Mouse (Mus musculus) ES-E14 (cell line): ENCODE results near the gene Baiap2l1. TPM values are rescaled to one million over a fixed set of nuclear protein-coding genes. Genes with fewer than 3 reads are reported as not detected.

Experiments
- DNase-seq: peaks from one replicate; pipeline ENCODE4 v3.0.0-alpha.2; 2013; ENCODE audit warnings: low read depth, low spot score
- H3K27ac ChIP-seq: 2 replicates; pipeline ENCODE4 v1.5.1; 2012; ENCODE audit warnings: low read depth, mild to moderate bottlenecking, low read length, moderate library complexity, mixed read lengths; ENCODE audit not compliant: poor library complexity, insufficient read depth, severe bottlenecking
- H3K36me3 ChIP-seq: 2 replicates; pipeline ENCODE4 v1.6.1; 2012; ENCODE audit warnings: mild to moderate bottlenecking, low read length, moderate library complexity, mixed read lengths; ENCODE audit not compliant: control insufficient read depth, poor library complexity, insufficient read depth, severe bottlenecking
- H3K4me1 ChIP-seq, 2 experiments: fragments of 150-350 bp in 1 of 2; sonication (generic) in 1 of 2; 2 replicates each; pipeline ENCODE4 v1.6.1; 2012; ENCODE audit warnings: low read length in 2 of 2, mild to moderate bottlenecking in 1 of 2, mixed read lengths in 1 of 2; ENCODE audit not compliant: control insufficient read depth in 2 of 2, insufficient read depth in 2 of 2, poor library complexity in 1 of 2
- H3K4me3 ChIP-seq, 2 experiments: fragments of 150-350 bp in 1 of 2; sonication (generic) in 1 of 2; 2 replicates each; pipeline ENCODE4 v1.5.1; 2012; ENCODE audit warnings: low read length in 2 of 2, low read depth in 1 of 2, mild to moderate bottlenecking in 1 of 2, mixed read lengths in 1 of 2; ENCODE audit not compliant: insufficient read depth in 1 of 2, poor library complexity in 1 of 2, severe bottlenecking in 1 of 2
- H3K9ac ChIP-seq: 2 replicates; pipeline ENCODE4 v1.6.1; 2012; ENCODE audit warnings: low read depth, mild to moderate bottlenecking, low read length, mixed read lengths; ENCODE audit not compliant: poor library complexity, insufficient read depth, severe bottlenecking
- H3K9me3 ChIP-seq: fragments of 150-350 bp; sonication (generic); 2 replicates; pipeline ENCODE4 v1.6.1; 2012; ENCODE audit warnings: low read depth, mild to moderate bottlenecking, low read length; ENCODE audit not compliant: control insufficient read depth, insufficient read depth
- CHD2 ChIP-seq: IDR thresholded peaks from 2 replicates; pipeline ENCODE4 v1.6.1; 2014; ENCODE audit warnings: mild to moderate bottlenecking, low read depth, low read length, inconsistent platforms
- HCFC1 ChIP-seq: IDR thresholded peaks from 2 replicates; pipeline ENCODE4 v1.6.1; 2012; ENCODE audit warnings: low read length, inconsistent platforms, borderline replicate concordance; ENCODE audit not compliant: insufficient read depth
- MAFK ChIP-seq: IDR thresholded peaks from 2 replicates; pipeline ENCODE4 v1.6.1; 2014; ENCODE audit warnings: mild to moderate bottlenecking, low read depth, low read length, inconsistent platforms; ENCODE audit not compliant: insufficient read depth
- ZC3H11A ChIP-seq: IDR thresholded peaks from 2 replicates; pipeline ENCODE4 v1.6.1; 2012; ENCODE audit warnings: low read depth, mild to moderate bottlenecking, inconsistent platforms, low read length, borderline replicate concordance
- ZNF384 ChIP-seq: IDR thresholded peaks from 2 replicates; pipeline ENCODE4 v1.6.1; 2012; ENCODE audit warnings: low read depth, low read length, inconsistent platforms
- in situ Hi-C, 2 experiments: fragments of 600-800 bp; cut with MboI; formaldehyde crosslinking; loops; one replicate each; pipeline ENCODE4 v1.15.1; 2025; ENCODE audit warnings: low sequenced_read_pairs in 2 of 2, inconsistent platforms in 1 of 2; ENCODE audit not compliant: unreplicated experiment in 2 of 2
- total RNA-seq: library from RNA; depleted of rRNA; stranded (reverse); fragments of 300-350 nt; gene quantifications from 2 replicates; pipeline ENCODE4 v1.2.3, GENCODE M21; 2012

Gene Baiap2l1
- total RNA-seq, 1 experiment: 1.4 TPM

GRCm38 (mm10) chr5:144278374-144278960 is 79.4 kb downstream of the Baiap2l1 start:
- in situ Hi-C loops: no loop called here
- H3K27ac ChIP-seq: no peak overlapping the region

GRCm38 (mm10) chr5:144276898-144277630 is 80.8 kb downstream of the Baiap2l1 start:
- TF ChIP-seq CHD2 (no peak), ZNF384 (no peak), MAFK (no peak), ZC3H11A (no peak), HCFC1 (no peak)
- Histone ChIP-seq H3K9ac (no peak overlapping the region), H3K27ac (no peak overlapping the region), H3K36me3 (no peaks in the 10 kb centered on the region; the same call in 1 of the 2 replicates), H3K4me1 (no peaks in the 10 kb centered on the region), H3K9me3 (no peaks in the 10 kb centered on the region), H3K4me3 (no peak overlapping the region)
- no peak for DNase-seq
- in situ Hi-C loops: no loop called here

More at GRCm38 (mm10) chr5:144278374-144278960, 79.4 kb downstream of the Baiap2l1 start:
- DNase-seq: no peak
- TF ChIP-seq HCFC1 (no peak), ZNF384 (no peak), ZC3H11A (no peak), MAFK (no peak), CHD2 (no peak)
- no peaks in the 10 kb centered on the region for H3K9me3 ChIP-seq
- no peaks in the 10 kb centered on the region for H3K4me1 ChIP-seq
- no peak overlapping the region for H3K9ac ChIP-seq
- H3K36me3 ChIP-seq: no peaks in the 10 kb centered on the region; the same call in 1 of the 2 replicates
- no peak overlapping the region for H3K4me3 ChIP-seq

GRCm38 (mm10) chr5:144274904-144275303 is 83.0 kb downstream of the Baiap2l1 start:
- in situ Hi-C loops: no loop called here

DNA sequence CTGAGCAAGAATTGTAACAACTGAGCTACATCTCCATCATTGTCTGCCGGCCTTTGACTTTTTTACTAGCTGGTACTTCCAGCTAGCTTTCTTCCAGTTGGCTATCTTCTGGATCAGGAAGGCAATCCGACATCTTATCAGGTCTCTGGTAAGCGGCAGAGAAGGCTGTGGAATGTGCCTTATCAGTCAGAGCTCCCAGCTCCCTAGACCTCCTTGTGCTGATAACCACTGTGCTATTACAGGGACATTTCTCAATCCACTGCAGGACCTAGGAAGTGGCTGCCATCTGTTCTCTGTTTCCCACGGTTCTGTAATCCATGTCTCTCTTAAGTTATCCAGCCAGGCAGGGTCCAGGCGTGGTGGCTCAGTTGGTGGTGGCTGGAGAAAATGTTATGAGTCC is 86.1 kb downstream of the Baiap2l1 start:
- H3K9ac ChIP-seq: no peak overlapping the region
- peaks cover 3% of the 10 kb centered on the region; the same call in 1 of the 2 replicates for H3K36me3 ChIP-seq
- DNase-seq: no peak
- H3K9me3 ChIP-seq: no peaks in the 10 kb centered on the region
- in situ Hi-C loops: no loop called here
- TF ChIP-seq HCFC1 (no peak), ZC3H11A (no peak), MAFK (no peak), CHD2 (no peak), ZNF384 (no peak)
- no peak overlapping the region for H3K27ac ChIP-seq
- H3K4me1 ChIP-seq: no peaks in the 10 kb centered on the region
- H3K4me3 ChIP-seq: no peak overlapping the region

More at GRCm38 (mm10) chr5:144274904-144275303, 83.0 kb downstream of the Baiap2l1 start:
- H3K9ac ChIP-seq: no peak overlapping the region
- no peak for DNase-seq
- no peak overlapping the region for H3K4me3 ChIP-seq
- no peak overlapping the region for H3K27ac ChIP-seq
- H3K4me1 ChIP-seq: no peaks in the 10 kb centered on the region
- TF ChIP-seq HCFC1 (no peak), MAFK (no peak), ZC3H11A (no peak), ZNF384 (no peak), CHD2 (no peak)
- no peaks in the 10 kb centered on the region for H3K9me3 ChIP-seq
- no peaks in the 10 kb centered on the region; the same call in 1 of the 2 replicates for H3K36me3 ChIP-seq
